ENCODE assay signal across 20 mouse cellular contexts in the genomic region with DNA sequence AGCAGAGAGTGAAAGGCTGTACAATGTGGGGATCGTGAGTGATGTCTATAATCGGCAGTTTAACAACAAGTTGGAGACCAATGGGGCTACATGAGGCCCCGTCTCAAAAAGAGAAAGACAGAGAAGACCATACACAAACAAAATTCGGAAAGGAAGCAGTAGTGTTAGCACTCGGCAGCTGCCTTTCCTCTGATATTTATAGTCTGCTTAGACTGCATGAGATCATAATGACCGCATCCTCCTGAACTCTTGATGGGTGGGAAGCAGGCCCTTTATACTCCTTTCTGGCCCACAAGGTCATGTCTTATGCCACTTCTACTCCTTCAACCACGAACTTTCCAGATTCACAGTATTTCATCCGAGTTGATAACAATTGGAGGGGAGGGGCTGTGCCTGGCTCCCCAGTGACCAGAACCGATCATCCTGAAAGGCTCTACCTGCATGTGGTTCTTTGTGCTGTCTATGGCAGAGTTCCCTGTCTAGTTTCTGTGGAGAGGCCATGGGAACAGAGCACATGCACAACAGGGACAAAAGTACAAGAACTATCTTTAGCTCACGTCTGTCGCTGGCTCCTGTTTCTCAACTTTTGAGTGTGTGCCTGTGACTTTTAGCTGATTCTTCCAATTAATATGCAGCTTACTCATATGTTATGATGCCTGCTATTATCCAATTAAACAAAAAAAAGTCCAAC.
DNase-seq lines count a peak whose midpoint lies in the region; ATAC-seq lines count a peak whose summit lies in the region.
"Had no signal": no experiment of that assay in that cellular context is flagged by ENCODE, and none has a peak within 500 bp of the region (broad histone marks: within the 10 kb centered on the region; RNA-seq: fewer than 3 reads in every experiment).

No protein-coding gene starts in this region.

- no peak for DNase-seq in kidney, postnatal 36 days
- peak; percentile 2 for DNase-seq in R1 (ENCODE audit: low read depth, low spot score)
- peak; percentile 23 for DNase-seq in embryo, embryonic 9.5 days (ENCODE audit: extremely low spot score)
- peak; percentile 30 to 47 for DNase-seq in layer of hippocampus, postnatal 36 days
- no peak for DNase-seq in lung, postnatal 4 days
- no peak for DNase-seq in cerebellum, adult 9-10 months
- no peak for DNase-seq in adrenal gland, postnatal 10 days
- DNase-seq: B cell, adult 2 months; cerebellum, adult 8-10 months; gastrocnemius, adult 2 months; heart, adult 2 months; left cerebral cortex, postnatal 4 days; lung, embryonic 14.5 days; thymus, adult 2 months had no signal

- no peaks in the 10 kb centered on the region for H3K9me3 ChIP-seq in kidney, embryonic 14.5 days (ENCODE audit: control insufficient read depth, low read length)
- H3K9me3 ChIP-seq: embryonic facial prominence, embryonic 10.5 days had no signal

- 37% methylated on average over 11 of the region's 11 CpGs for WGBS in kidney, embryonic 14.5 days

- H3K4me3 ChIP-seq in kidney, embryonic 14.5 days (ENCODE audit: low read length), result no peak overlapping the region
- H3K4me3 ChIP-seq: embryonic facial prominence, embryonic 10.5 days; erythroblast, embryonic 14.5 days; gastrocnemius, adult 2 months; heart, adult 2 months; myocyte had no signal

- 0 out of 2 replicates have a peak, but pooled peaks cover 4% of the 10 kb centered on the region for H3K4me1 ChIP-seq in kidney, embryonic 14.5 days (ENCODE audit: control insufficient read depth, insufficient read depth, low read length)

- no peak overlapping the region for H3K9ac ChIP-seq in kidney, embryonic 14.5 days (ENCODE audit: low read depth, low read length)
- H3K9ac ChIP-seq: lung, embryonic 14.5 days had no signal

- H3K36me3 ChIP-seq in kidney, embryonic 14.5 days (ENCODE audit: control insufficient read depth, insufficient read depth, low read length), result no peaks in the 10 kb centered on the region
- H3K36me3 ChIP-seq: embryonic facial prominence, embryonic 10.5 days had no signal

- H3K27ac ChIP-seq in kidney, embryonic 14.5 days (ENCODE audit: low read depth, low read length), result no peak overlapping the region
- H3K27ac ChIP-seq: embryonic facial prominence, embryonic 10.5 days; gastrocnemius, adult 2 months; heart, adult 2 months had no signal

- H3K27me3 ChIP-seq in kidney, embryonic 14.5 days (ENCODE audit: control insufficient read depth, insufficient read depth, low read length), result no peaks in the 10 kb centered on the region

- ATAC-seq in kidney, embryonic 14.5 days (ENCODE audit: low FRiP score, low TSS enrichment), result 0 out of 2 replicates have a peak, but pooled peaks have one; percentile 46
- ATAC-seq: forebrain, embryonic 16.5 days had no signal

- H3K4me2 ChIP-seq in kidney, embryonic 14.5 days (replicated peaks; ENCODE audit: low read depth, low read length), result no peak overlapping the region
- H3K4me2 ChIP-seq: liver, embryonic 11.5 days; lung, embryonic 14.5 days had no signal

Comparison
In these comparisons a context has a peak if more than half of its experiments do, and no peak if none do; other contexts are left out.
1. DNase-seq: peak in R1 (single experiment), embryo, embryonic 9.5 days (single experiment) and layer of hippocampus, postnatal 36 days (2 of 2); none in kidney, postnatal 36 days (0 of 2), lung, postnatal 4 days (0 of 2), cerebellum, adult 9-10 months (single experiment) and adrenal gland, postnatal 10 days (single experiment).